Mouse (Mus musculus) limb, embryonic 14.5 days (tissue): ENCODE measurements at regions not wholly inside any gene's neighbourhood (a gene's known extent, or its start where the extent isn't known, plus 50 kb on each side); places are given as distances from the start of the nearest gene placed in this dataset.

Experiments used
- ATAC-seq: fragments of 200-750 bp; cut with Nextera tagmentation; 2 replicates; pipeline ENCODE4 v1.8.0; 2017; ENCODE audit warnings: low read depth, moderate number of reproducible peaks, moderate TSS enrichment; ENCODE audit not compliant: low FRiP score
- DNase-seq: peaks from one replicate; pipeline ENCODE4 v3.0.0-alpha.2; 2015; ENCODE audit warnings: low spot score
- H3K27ac ChIP-seq: fragments of 300-500 bp; sonication (generic); replicated peaks from 2 replicates; pipeline ENCODE4 v1.5.1; 2014; ENCODE audit warnings: low read depth, mild to moderate bottlenecking, low read length, moderate library complexity, mixed read lengths
- H3K27me3 ChIP-seq: fragments of 300-500 bp; sonication (generic); 2 replicates; pipeline ENCODE4 v1.6.1; 2014; ENCODE audit warnings: low read length, mixed read lengths; ENCODE audit not compliant: control insufficient read depth, insufficient read depth
- H3K36me3 ChIP-seq: fragments of 300-500 bp; sonication (generic); 2 replicates; pipeline ENCODE4 v1.6.1; 2014; ENCODE audit warnings: mild to moderate bottlenecking, low read length, moderate library complexity, mixed read lengths; ENCODE audit not compliant: control insufficient read depth, insufficient read depth
- H3K4me1 ChIP-seq: fragments of 300-500 bp; sonication (generic); 2 replicates; pipeline ENCODE4 v1.6.1; 2014; ENCODE audit warnings: antibody characterized with exemption, low read length, mixed read lengths; ENCODE audit not compliant: control insufficient read depth, insufficient read depth
- H3K4me2 ChIP-seq: fragments of 300-500 bp; sonication (generic); replicated peaks from 2 replicates; pipeline ENCODE4 v1.6.1; 2014; ENCODE audit warnings: low read depth, mild to moderate bottlenecking, low read length, moderate library complexity; ENCODE audit not compliant: severe bottlenecking
- H3K4me3 ChIP-seq: fragments of 300-500 bp; sonication (generic); replicated peaks from 2 replicates; pipeline ENCODE4 v1.5.1; 2014; ENCODE audit warnings: low read length
- H3K9ac ChIP-seq: fragments of 300-500 bp; sonication (generic); 2 replicates; pipeline ENCODE4 v1.6.1; 2014; ENCODE audit warnings: mild to moderate bottlenecking, low read depth, low read length, moderate library complexity; ENCODE audit not compliant: severe bottlenecking
- H3K9me3 ChIP-seq: fragments of 300-500 bp; sonication (generic); 2 replicates; pipeline ENCODE4 v1.6.1; 2016; ENCODE audit warnings: low read length; ENCODE audit not compliant: control insufficient read depth
- POLR2A ChIP-seq: fragments of 200-500 bp; IDR thresholded peaks from 2 replicates; pipeline ENCODE4 v1.8.0; 2012; ENCODE audit warnings: inconsistent platforms, mild to moderate bottlenecking, moderate library complexity, borderline replicate concordance; ENCODE audit not compliant: insufficient read depth, insufficient read length; ENCODE audit errors: extremely low read depth
- WGBS: fragments of 180-500 bp; shearing (Covaris S2); extraction: QIAGEN DNeasy Blood & Tissue Kit; methylation state at CpG from one replicate; pipeline ENCODE4 v1.1.7; 2014; 5-methylcytosine and 5-hydroxymethylcytosine counted together

DNA sequence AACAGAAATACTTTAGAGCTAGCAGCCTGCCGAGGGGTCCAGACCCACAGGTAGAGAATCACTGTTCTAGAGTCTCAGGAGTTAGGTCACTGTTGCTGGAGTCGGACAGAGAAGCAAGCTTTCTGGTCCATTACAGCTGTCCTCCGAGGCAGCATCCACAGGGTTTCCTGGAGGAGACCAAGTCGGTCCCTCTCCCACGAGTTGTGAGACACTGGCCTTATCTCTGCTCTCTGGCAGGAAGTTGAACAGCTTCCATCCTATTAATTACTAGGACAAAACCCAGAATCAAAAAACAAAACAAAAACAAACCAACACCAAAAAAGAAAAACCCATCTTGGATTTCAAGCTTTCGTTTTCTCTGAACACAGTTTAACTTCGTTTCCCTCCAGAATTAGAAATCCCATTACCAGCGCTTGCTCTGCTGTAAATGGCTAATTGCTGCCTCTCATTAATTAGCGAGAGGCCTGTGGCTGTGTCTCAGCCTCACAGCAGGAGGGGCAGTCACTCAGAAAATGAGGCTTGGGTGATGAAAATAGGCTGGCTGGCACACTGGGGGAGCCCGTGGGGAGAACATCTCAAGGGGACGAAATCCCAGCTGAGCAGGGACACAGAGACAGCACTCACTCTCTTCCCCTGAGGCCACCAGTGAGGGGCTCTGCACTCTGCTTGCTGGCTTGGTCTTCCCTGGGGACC lies 201.3 kb downstream of the Adgrd1 start:
- Histone ChIP-seq H3K27ac (no peak overlapping the region), H3K9me3 (no peaks in the 10 kb centered on the region), H3K9ac (no peak overlapping the region), H3K36me3 (no peaks in the 10 kb centered on the region), H3K4me2 (no peak overlapping the region), H3K4me3 (no peak overlapping the region), H3K27me3 (no peaks in the 10 kb centered on the region), H3K4me1 (no peaks in the 10 kb centered on the region)
- 26% methylated on average over 11 of the region's 11 CpGs for WGBS
- ATAC-seq, result no peak
- no peak for TF ChIP-seq POLR2A
- DNase-seq, result no peak

DNA sequence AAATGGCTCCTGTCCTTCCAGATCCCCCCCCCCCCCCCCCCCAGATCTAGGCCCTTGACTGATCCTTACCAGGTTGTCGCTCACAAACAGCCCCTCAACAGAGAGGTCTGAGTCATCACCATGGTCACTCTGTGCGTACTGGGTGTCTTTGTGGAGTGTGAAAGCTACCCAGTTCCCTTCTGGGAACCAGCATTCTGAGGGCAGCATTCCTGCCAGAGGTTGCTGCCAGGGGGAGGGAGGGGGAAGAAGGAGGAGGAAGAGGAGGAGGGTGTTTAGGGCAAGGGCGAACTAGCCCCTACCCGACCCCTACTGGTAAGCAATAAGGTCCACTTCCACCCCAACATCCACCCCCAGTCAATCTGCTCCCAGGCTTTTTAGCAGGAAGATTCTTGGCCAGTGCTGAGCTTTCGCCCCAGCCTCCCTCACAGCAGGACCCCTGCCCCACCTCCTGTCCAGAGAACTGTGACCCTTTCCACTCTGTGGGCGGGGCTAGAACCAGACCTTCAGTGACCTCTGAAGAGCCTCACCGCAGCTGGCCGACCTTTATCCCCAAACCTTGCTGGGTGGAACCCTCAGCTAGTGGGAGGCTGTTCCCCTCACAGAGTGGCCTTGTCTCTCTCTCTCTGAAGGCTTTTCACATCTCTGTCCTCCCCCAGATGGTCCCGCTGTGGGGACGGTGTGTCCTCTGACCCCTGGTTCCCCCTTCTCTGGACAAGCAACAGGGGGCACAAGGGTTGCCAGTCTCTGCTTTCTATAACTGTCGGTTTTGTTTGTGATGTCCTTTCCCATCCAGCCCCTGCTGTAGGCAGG lies 202.2 kb upstream of the Sfswap start:
- no peak overlapping the region for H3K27ac ChIP-seq
- H3K9ac ChIP-seq, result no peak overlapping the region
- H3K27me3 ChIP-seq, result no peaks in the 10 kb centered on the region
- no peaks in the 10 kb centered on the region for H3K36me3 ChIP-seq
- H3K4me3 ChIP-seq, result no peak overlapping the region
- no peaks in the 10 kb centered on the region for H3K9me3 ChIP-seq
- TF ChIP-seq POLR2A, result no peak
- ATAC-seq (no peak), DNase-seq (no peak)
- no peak overlapping the region for H3K4me2 ChIP-seq
- WGBS, result 23% methylated on average over 11 of the region's 11 CpGs
- no peaks in the 10 kb centered on the region for H3K4me1 ChIP-seq

DNA sequence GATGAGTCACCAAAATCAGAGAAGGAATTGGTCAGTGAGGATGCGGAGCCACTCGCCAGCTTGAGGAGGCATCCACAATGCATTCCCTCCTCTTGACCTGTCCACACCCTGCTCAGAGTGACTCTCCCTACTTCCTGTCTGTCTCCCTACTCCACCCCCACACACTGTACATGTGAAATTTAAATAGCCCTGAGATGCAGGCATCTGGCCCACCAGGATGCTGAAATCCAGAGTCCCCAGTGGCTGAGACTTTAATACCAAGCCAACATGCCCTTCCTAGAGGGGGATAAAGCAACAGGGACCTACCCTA lies 201.6 kb upstream of the Sfswap start:
- TF ChIP-seq POLR2A, result no peak
- no peaks in the 10 kb centered on the region for H3K36me3 ChIP-seq
- H3K4me2 ChIP-seq, result no peak overlapping the region
- no peaks in the 10 kb centered on the region for H3K27me3 ChIP-seq
- WGBS, result 42% methylated on average over 2 of the region's 2 CpGs
- H3K4me3 ChIP-seq, result no peak overlapping the region
- no peaks in the 10 kb centered on the region for H3K4me1 ChIP-seq
- no peak for DNase-seq
- no peak overlapping the region for H3K27ac ChIP-seq
- H3K9me3 ChIP-seq, result no peaks in the 10 kb centered on the region
- no peak for ATAC-seq
- H3K9ac ChIP-seq, result no peak overlapping the region

DNA sequence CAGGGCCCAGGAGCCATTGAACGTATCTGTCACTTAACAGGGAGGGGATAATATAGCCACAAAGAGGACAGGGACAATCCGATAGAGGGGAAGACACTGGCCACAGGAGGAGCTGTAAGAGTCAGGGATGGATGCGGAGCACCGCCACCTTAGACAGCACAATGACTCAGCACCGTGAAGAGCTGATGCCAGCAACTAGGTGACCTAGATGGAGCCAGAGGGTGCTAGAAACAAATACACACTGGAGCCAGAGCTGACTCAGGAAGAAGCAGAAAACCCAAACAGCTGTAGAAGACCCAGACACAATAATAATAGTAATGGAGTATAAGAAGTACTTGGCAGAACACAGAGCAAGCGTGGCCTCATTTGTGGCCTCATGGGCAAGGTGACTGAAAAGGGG lies 200.6 kb upstream of the Sfswap start:
- no peak overlapping the region for H3K9ac ChIP-seq
- TF ChIP-seq POLR2A, result no peak
- no peaks in the 10 kb centered on the region for H3K4me1 ChIP-seq
- DNase-seq (no peak), ATAC-seq (no peak)
- WGBS, result 91% methylated on average over 6 of the region's 6 CpGs
- no peak overlapping the region for H3K4me3 ChIP-seq
- H3K36me3 ChIP-seq, result no peaks in the 10 kb centered on the region
- H3K9me3 ChIP-seq, result no peaks in the 10 kb centered on the region
- H3K27me3 ChIP-seq, result no peaks in the 10 kb centered on the region
- H3K4me2 ChIP-seq, result no peak overlapping the region
- H3K27ac ChIP-seq, result no peak overlapping the region

DNA sequence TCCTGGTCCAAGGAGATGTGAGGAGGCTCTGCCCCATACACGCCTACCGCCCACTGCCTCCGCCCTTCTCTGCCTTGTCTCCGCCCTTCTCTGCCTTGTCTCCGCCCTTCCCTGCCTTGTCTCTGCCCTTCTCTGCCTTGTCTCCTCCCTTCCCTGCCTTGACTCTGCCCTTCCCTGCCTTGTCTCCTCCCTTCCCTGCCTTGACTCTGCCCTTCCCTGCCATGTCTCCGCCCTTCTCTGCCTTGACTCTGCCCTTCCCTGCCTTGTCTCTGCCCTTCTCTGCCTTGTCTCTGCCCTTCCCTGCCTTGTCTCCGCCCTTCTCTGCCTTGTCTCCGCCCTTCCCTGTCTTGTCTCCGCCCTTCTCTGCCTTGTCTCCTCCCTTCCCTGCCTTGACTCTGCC lies 185.4 kb upstream of the Sfswap start:
- no peak overlapping the region for H3K27ac ChIP-seq
- ATAC-seq, result no peak
- H3K9ac ChIP-seq, result no peak overlapping the region
- no peak overlapping the region for H3K4me2 ChIP-seq
- no peak overlapping the region for H3K4me3 ChIP-seq
- TF ChIP-seq POLR2A, result no peak
- 46% methylated on average over 9 of the region's 9 CpGs for WGBS
- no peaks in the 10 kb centered on the region for H3K9me3 ChIP-seq
- H3K4me1 ChIP-seq, result no peaks in the 10 kb centered on the region
- no peak for DNase-seq
- no peaks in the 10 kb centered on the region for H3K27me3 ChIP-seq
- H3K36me3 ChIP-seq, result no peaks in the 10 kb centered on the region
